Mouse (Mus musculus): Measurements from ENCODE around the gene Cd160.

GRCm38 (mm10) chr3:96820116-96820915 is 8.8 kb downstream of the Cd160 start:
- TF ChIP-seq CTCF (IDR thresholded peaks at IDR 0.05; ENCODE audit: extremely low read depth, insufficient read length, insufficient replicate concordance, low read depth, low read length), result no peak
- TF ChIP-seq POLR2A (IDR thresholded peaks at IDR 0.05; ENCODE audit: low read depth, low read length), result no peak
